Mouse (Mus musculus): Measurements from ENCODE around the gene Hexb. TPM values are rescaled to one million over a fixed set of nuclear protein-coding genes. Genes with fewer than 3 reads are reported as not detected.

The Hexb gene
- 3.7 and 6.3 TPM in 2 replicates for polyA plus RNA-seq (2012; rRNA removed)

GRCm38 (mm10) chr13:97197932-97198562 is at the start of gene Hexb:
Gene Hexb, minus strand, starts transcription at chr13:97198357.
- no peak for TF ChIP-seq CTCF (IDR thresholded peaks at IDR 0.05; ENCODE audit: control insufficient read depth, insufficient read depth, insufficient replicate concordance, low read depth, low read length)
- 0 out of 2 replicates have a peak, but pooled peaks have one; percentile 29 for TF ChIP-seq POLR2A (IDR thresholded peaks at IDR 0.05; ENCODE audit: control insufficient read depth, low read depth, low read length)
- H3K4me3 ChIP-seq (ENCODE audit: control insufficient read depth, low read depth, low read length): peak within 1 kb of the TSS; percentile 59
- peaks cover 5% of the 10 kb centered on the region for H3K4me1 ChIP-seq (ENCODE audit: control insufficient read depth, insufficient read depth, low read length)
- no peak within 1 kb of the TSS for H3K27ac ChIP-seq (ENCODE audit: control insufficient read depth, insufficient read depth, low read depth, low read length)
- no peaks in the 10 kb centered on the region for H3K36me3 ChIP-seq (ENCODE audit: control insufficient read depth, insufficient read depth, low read length)
- H3K27me3 ChIP-seq (ENCODE audit: control insufficient read depth, insufficient read depth, low read length): no peaks in the 10 kb centered on the region

- H3K4me1 ChIP-seq (ENCODE audit: control insufficient read depth, insufficient read depth, low read length): peaks cover 5% of the 10 kb centered on the region
- H3K27me3 ChIP-seq (ENCODE audit: control insufficient read depth, insufficient read depth, low read length): no peaks in the 10 kb centered on the region
- no peak for TF ChIP-seq POLR2A (IDR thresholded peaks at IDR 0.05; ENCODE audit: control insufficient read depth, low read depth, low read length)
- no peak for TF ChIP-seq CTCF (IDR thresholded peaks at IDR 0.05; ENCODE audit: control insufficient read depth, insufficient read depth, insufficient replicate concordance, low read depth, low read length)
- no peak overlapping the region for H3K4me3 ChIP-seq (ENCODE audit: control insufficient read depth, low read depth, low read length)
- no peak overlapping the region for H3K27ac ChIP-seq (ENCODE audit: control insufficient read depth, insufficient read depth, low read depth, low read length)
- no peaks in the 10 kb centered on the region for H3K36me3 ChIP-seq (ENCODE audit: control insufficient read depth, insufficient read depth, low read length)
Measured at GRCm38 (mm10) chr13:97247754-97248153, 49.6 kb upstream of the Hexb start.

GRCm38 (mm10) chr13:97246217-97246616 is 48.1 kb upstream of the Hexb start:
- H3K4me3 ChIP-seq (ENCODE audit: control insufficient read depth, low read depth, low read length): no peak overlapping the region

GRCm38 (mm10) chr13:97245157-97245556 is 47.0 kb upstream of the Hexb start:
- peaks cover 16% of the 10 kb centered on the region for H3K4me1 ChIP-seq (ENCODE audit: control insufficient read depth, insufficient read depth, low read length)
- H3K4me3 ChIP-seq (ENCODE audit: control insufficient read depth, low read depth, low read length): no peak overlapping the region
- H3K36me3 ChIP-seq (ENCODE audit: control insufficient read depth, insufficient read depth, low read length): no peaks in the 10 kb centered on the region
- TF ChIP-seq POLR2A (IDR thresholded peaks at IDR 0.05; ENCODE audit: control insufficient read depth, low read depth, low read length) (no peak), CTCF (IDR thresholded peaks at IDR 0.05; ENCODE audit: control insufficient read depth, insufficient read depth, insufficient replicate concordance, low read depth, low read length) (no peak)
- H3K27ac ChIP-seq (ENCODE audit: control insufficient read depth, insufficient read depth, low read depth, low read length): no peak overlapping the region
- H3K27me3 ChIP-seq (ENCODE audit: control insufficient read depth, insufficient read depth, low read length): no peaks in the 10 kb centered on the region

More at GRCm38 (mm10) chr13:97246217-97246616, 48.1 kb upstream of the Hexb start:
- no peaks in the 10 kb centered on the region for H3K27me3 ChIP-seq (ENCODE audit: control insufficient read depth, insufficient read depth, low read length)
- H3K4me1 ChIP-seq (ENCODE audit: control insufficient read depth, insufficient read depth, low read length): peaks cover 11% of the 10 kb centered on the region
- TF ChIP-seq CTCF (IDR thresholded peaks at IDR 0.05; ENCODE audit: control insufficient read depth, insufficient read depth, insufficient replicate concordance, low read depth, low read length) (no peak), POLR2A (IDR thresholded peaks at IDR 0.05; ENCODE audit: control insufficient read depth, low read depth, low read length) (no peak)
- H3K27ac ChIP-seq (ENCODE audit: control insufficient read depth, insufficient read depth, low read depth, low read length): no peak overlapping the region
- H3K36me3 ChIP-seq (ENCODE audit: control insufficient read depth, insufficient read depth, low read length): no peaks in the 10 kb centered on the region

- no peaks in the 10 kb centered on the region for H3K27me3 ChIP-seq (ENCODE audit: control insufficient read depth, insufficient read depth, low read length)
- no peak overlapping the region for H3K27ac ChIP-seq (ENCODE audit: control insufficient read depth, insufficient read depth, low read depth, low read length)
- TF ChIP-seq POLR2A (IDR thresholded peaks at IDR 0.05; ENCODE audit: control insufficient read depth, low read depth, low read length) (no peak), CTCF (IDR thresholded peaks at IDR 0.05; ENCODE audit: control insufficient read depth, insufficient read depth, insufficient replicate concordance, low read depth, low read length) (no peak)
- H3K4me1 ChIP-seq (ENCODE audit: control insufficient read depth, insufficient read depth, low read length): peaks cover 19% of the 10 kb centered on the region
- H3K4me3 ChIP-seq (ENCODE audit: control insufficient read depth, low read depth, low read length): no peak overlapping the region
- H3K36me3 ChIP-seq (ENCODE audit: control insufficient read depth, insufficient read depth, low read length): no peaks in the 10 kb centered on the region
Measured at GRCm38 (mm10) chr13:97244712-97245105, 46.6 kb upstream of the Hexb start.

- Histone ChIP-seq H3K4me3 (ENCODE audit: control insufficient read depth, low read depth, low read length) (no peak overlapping the region), H3K36me3 (ENCODE audit: control insufficient read depth, insufficient read depth, low read length) (no peaks in the 10 kb centered on the region), H3K27ac (ENCODE audit: control insufficient read depth, insufficient read depth, low read depth, low read length) (peak overlapping the region; percentile 21; the same call in 1 of the 2 replicates), H3K27me3 (ENCODE audit: control insufficient read depth, insufficient read depth, low read length) (no peaks in the 10 kb centered on the region), H3K4me1 (ENCODE audit: control insufficient read depth, insufficient read depth, low read length) (peaks cover 21% of the 10 kb centered on the region)
- TF ChIP-seq POLR2A (IDR thresholded peaks at IDR 0.05; ENCODE audit: control insufficient read depth, low read depth, low read length) (no peak), CTCF (IDR thresholded peaks at IDR 0.05; ENCODE audit: control insufficient read depth, insufficient read depth, insufficient replicate concordance, low read depth, low read length) (no peak)
Measured at GRCm38 (mm10) chr13:97243962-97244711, 46.0 kb upstream of the Hexb start.

GRCm38 (mm10) chr13:97242716-97243115 is 44.6 kb upstream of the Hexb start:
- H3K27ac ChIP-seq (ENCODE audit: control insufficient read depth, insufficient read depth, low read depth, low read length): peak overlapping the region; percentile 10
- H3K4me1 ChIP-seq (ENCODE audit: control insufficient read depth, insufficient read depth, low read length): peaks cover 21% of the 10 kb centered on the region

More at GRCm38 (mm10) chr13:97242716-97243115, 44.6 kb upstream of the Hexb start:
- no peaks in the 10 kb centered on the region for H3K27me3 ChIP-seq (ENCODE audit: control insufficient read depth, insufficient read depth, low read length)
- H3K36me3 ChIP-seq (ENCODE audit: control insufficient read depth, insufficient read depth, low read length): no peaks in the 10 kb centered on the region
- no peak for TF ChIP-seq POLR2A (IDR thresholded peaks at IDR 0.05; ENCODE audit: control insufficient read depth, low read depth, low read length)
- TF ChIP-seq CTCF (IDR thresholded peaks at IDR 0.05; ENCODE audit: control insufficient read depth, insufficient read depth, insufficient replicate concordance, low read depth, low read length): no peak
- peak overlapping the region; percentile 6; the same call in 1 of the 2 replicates for H3K4me3 ChIP-seq (ENCODE audit: control insufficient read depth, low read depth, low read length)
